Mouse (Mus musculus) ES-CJ7 (cell line): ENCODE data around the gene Bmf.

Experiments used
- DNase-seq: peaks from one replicate; pipeline ENCODE4 v3.0.0; 2011; ENCODE audit warnings: low read depth, low spot score

The Bmf gene

GRCm38 (mm10) chr2:118484386-118484898, 65.0 kb downstream of the Bmf start:
- no peak for DNase-seq

- DNase-seq: no peak
These were observed 66.5 kb downstream of the Bmf start for GRCm38 (mm10) chr2:118483032-118483431.

- no peak for DNase-seq
These were observed 68.6 kb downstream of the Bmf start for GRCm38 (mm10) chr2:118480886-118481285.

GRCm38 (mm10) chr2:118479550-118479909, 70.0 kb downstream of the Bmf start, which contains the start of gene Srp14:
Srp14 (minus strand) TSS chr2:118479711.
- DNase-seq: peak; percentile 93

GRCm38 (mm10) chr2:118478833-118479549, 70.5 kb downstream of the Bmf start:
- no peak for DNase-seq
